Comparison of ENCODE assay signal across 22 mouse cellular contexts in genomic region chr14:20735892-20736390, GRCm38 (mm10). TPM values are rescaled to one million over a fixed set of nuclear protein-coding genes. Genes with fewer than 3 reads are reported as not detected.
DNase-seq lines count a peak whose midpoint lies in the region; ATAC-seq and TF ChIP-seq lines count a peak whose summit lies in the region.
"Had no signal": no experiment of that assay in that cellular context is flagged by ENCODE, and none has a peak within 500 bp of the region (broad histone marks: within the 10 kb centered on the region; RNA-seq: fewer than 3 reads in every experiment).

No protein-coding gene starts in this region.

- ATAC-seq in heart, embryonic 13.5 days (ENCODE audit: extremely low read depth, insufficient number of reproducible peaks, low FRiP score, low TSS enrichment), result no peak
- ATAC-seq in kidney, embryonic 14.5 days (ENCODE audit: low FRiP score, low TSS enrichment), result no peak
- ATAC-seq in stomach, postnatal 0 days (ENCODE audit: low FRiP score, low TSS enrichment), result no peak
- ATAC-seq: forebrain, postnatal 0 days; inflammation-experienced regulatory T-cells, adult 6 months had no signal

- TF ChIP-seq CTCF in gastrocnemius, adult 2 months (IDR thresholded peaks at IDR 0.05), result no peak
- no peak for TF ChIP-seq CTCF in stomach, postnatal 0 days (IDR thresholded peaks at IDR 0.05; ENCODE audit: low read depth)

- H3K27ac ChIP-seq in gastrocnemius, adult 2 months, result peak overlapping the region; percentile 98
- peak overlapping the region; percentile 93 for H3K27ac ChIP-seq in heart, embryonic 13.5 days (replicated peaks)
- no peak overlapping the region for H3K27ac ChIP-seq in kidney, embryonic 14.5 days (ENCODE audit: low read depth, low read length)
- H3K27ac ChIP-seq in stomach, postnatal 0 days (replicated peaks), result 0 out of 2 replicates have a peak overlapping the region, but pooled peaks have one; percentile 65
- H3K27ac ChIP-seq: liver, embryonic 14.5 days; neural tube, embryonic 12.5 days had no signal

- TF ChIP-seq EP300 in stomach, postnatal 0 days (optimal IDR thresholded peaks at IDR 0.05), result no peak

- H3K9me3 ChIP-seq in heart, embryonic 13.5 days, result no peaks in the 10 kb centered on the region
- no peaks in the 10 kb centered on the region for H3K9me3 ChIP-seq in kidney, embryonic 14.5 days (ENCODE audit: control insufficient read depth, low read length)
- no peaks in the 10 kb centered on the region for H3K9me3 ChIP-seq in stomach, postnatal 0 days (ENCODE audit: control insufficient read depth, low read length)
- H3K9me3 ChIP-seq: forebrain, embryonic 10.5 days; lung, embryonic 15.5 days; megakaryocyte, embryonic 14.5 days; neural tube, embryonic 12.5 days had no signal

- peaks cover 74% of the 10 kb centered on the region for H3K36me3 ChIP-seq in heart, embryonic 13.5 days
- peaks cover 35% of the 10 kb centered on the region for H3K36me3 ChIP-seq in kidney, embryonic 14.5 days (ENCODE audit: control insufficient read depth, insufficient read depth, low read length)
- H3K36me3 ChIP-seq in stomach, postnatal 0 days (ENCODE audit: control insufficient read depth, insufficient read depth, low read length), result peaks cover 6% of the 10 kb centered on the region; the same call in 1 of the 2 replicates

- DNase-seq in gastrocnemius, adult 2 months, result no peak
- no peak for DNase-seq in gastrocnemius, postnatal 25 days
- DNase-seq in heart, postnatal 25 days (ENCODE audit: low spot score), result no peak
- peak; percentile 27 for DNase-seq in kidney, adult 11 months
- DNase-seq in stomach, postnatal 0 days (ENCODE audit: low spot score), result no peak
- DNase-seq: adrenal gland, postnatal 10 days; cerebellum, postnatal 14 days; forebrain, postnatal 0 days; kidney, adult 9 months; kidney, postnatal 36 days; lung, postnatal 36 days; midbrain, embryonic 14.5 days; right cerebral cortex, postnatal 14 days; thymus, postnatal 25 days had no signal

- H3K4me1 ChIP-seq in heart, embryonic 13.5 days, result peaks cover 56% of the 10 kb centered on the region
- 0 out of 2 replicates have a peak, but pooled peaks cover 4% of the 10 kb centered on the region for H3K4me1 ChIP-seq in kidney, embryonic 14.5 days (ENCODE audit: control insufficient read depth, insufficient read depth, low read length)
- H3K4me1 ChIP-seq in stomach, postnatal 0 days (replicated peaks; ENCODE audit: control insufficient read depth, insufficient read depth), result peaks cover 3% of the 10 kb centered on the region; the same call in 1 of the 2 replicates

- no peaks in the 10 kb centered on the region for H3K27me3 ChIP-seq in heart, embryonic 13.5 days (replicated peaks)
- no peaks in the 10 kb centered on the region for H3K27me3 ChIP-seq in kidney, embryonic 14.5 days (ENCODE audit: control insufficient read depth, insufficient read depth, low read length)
- H3K27me3 ChIP-seq in stomach, postnatal 0 days (ENCODE audit: control insufficient read depth, insufficient read depth, low read length), result no peaks in the 10 kb centered on the region
- H3K27me3 ChIP-seq: lung, embryonic 15.5 days; megakaryocyte, embryonic 14.5 days; neural tube, embryonic 12.5 days had no signal

- 77% methylated on average over 13 of the region's 13 CpGs for WGBS in heart, embryonic 13.5 days
- 84% methylated on average over 13 of the region's 13 CpGs for WGBS in kidney, embryonic 14.5 days
- WGBS in stomach, postnatal 0 days, result 72% methylated on average over 13 of the region's 13 CpGs

- no peak overlapping the region for H3K4me3 ChIP-seq in gastrocnemius, adult 2 months
- no peak overlapping the region for H3K4me3 ChIP-seq in heart, embryonic 13.5 days
- H3K4me3 ChIP-seq in kidney, embryonic 14.5 days (ENCODE audit: low read length), result no peak overlapping the region
- no peak overlapping the region for H3K4me3 ChIP-seq in stomach, postnatal 0 days (ENCODE audit: low read depth, low read length)
- H3K4me3 ChIP-seq: forebrain, embryonic 10.5 days; lung, embryonic 15.5 days; megakaryocyte, embryonic 14.5 days; neural tube, embryonic 12.5 days had no signal

- H3K9ac ChIP-seq in heart, embryonic 13.5 days, result no peak overlapping the region
- H3K9ac ChIP-seq in kidney, embryonic 14.5 days (ENCODE audit: low read depth, low read length), result no peak overlapping the region
- peak overlapping the region; percentile 2; the same call in 1 of the 2 replicates for H3K9ac ChIP-seq in stomach, postnatal 0 days (ENCODE audit: low read length)
- H3K9ac ChIP-seq: forebrain, postnatal 0 days; liver, embryonic 14.5 days; lung, embryonic 15.5 days; neural tube, embryonic 12.5 days had no signal

- no peak overlapping the region for H3K4me2 ChIP-seq in heart, embryonic 13.5 days
- no peak overlapping the region for H3K4me2 ChIP-seq in kidney, embryonic 14.5 days (replicated peaks; ENCODE audit: low read depth, low read length)
- H3K4me2 ChIP-seq in stomach, postnatal 0 days (replicated peaks; ENCODE audit: low read depth), result no peak overlapping the region
- H3K4me2 ChIP-seq: lung, embryonic 15.5 days; neural tube, embryonic 12.5 days had no signal

- intact Hi-C loops in gastrocnemius, adult 2 months (cut with DNase I), result no loop called here
- intact Hi-C loops in heart, postnatal 25 days (cut with DNase I), result no loop called here

RNA-seq across cellular contexts. Expression of gene Ndst2, which starts 1.6 kb away (rescaled TPM):
- 1 to 10 TPM; 6.2 to 7.1 TPM for total RNA-seq in gastrocnemius, adult 2 months (2021)
- 1 to 10 TPM; 6.0 to 6.6 TPM for total RNA-seq in gastrocnemius, postnatal 25 days (2021)
- polyA plus RNA-seq in heart, embryonic 13.5 days (2015; fragmentation: Nextera tagmentation; extraction: Ambion mirVana), result 13.8 and 14.9 TPM in 2 replicates
- 10 to 100 TPM; 10.0 to 12.6 TPM for total RNA-seq in heart, postnatal 25 days (2021)
- 21.3 and 32.1 TPM in 2 replicates for polyA plus RNA-seq in kidney, embryonic 14.5 days (2014; fragmentation: Nextera tagmentation; extraction: Ambion mirVana)
- 9.6 and 12.0 TPM in 2 replicates for polyA plus RNA-seq in stomach, postnatal 0 days (2015; fragmentation: Nextera tagmentation; extraction: Ambion mirVana)

RNA-seq across cellular contexts. Expression of gene Zswim8, which starts 28.6 kb away (rescaled TPM):
- total RNA-seq in gastrocnemius, adult 2 months (2021), result 10 to 100 TPM; 35.0 to 37.0 TPM
- 10 to 100 TPM; 33.0 to 33.6 TPM for total RNA-seq in gastrocnemius, postnatal 25 days (2021)
- polyA plus RNA-seq in heart, embryonic 13.5 days (2015; fragmentation: Nextera tagmentation; extraction: Ambion mirVana), result 23.0 and 23.4 TPM in 2 replicates
- 10 to 100 TPM; 46.6 to 47.6 TPM for total RNA-seq in heart, postnatal 25 days (2021)
- polyA plus RNA-seq in kidney, embryonic 14.5 days (2014; fragmentation: Nextera tagmentation; extraction: Ambion mirVana), result 30.1 and 32.1 TPM in 2 replicates
- polyA plus RNA-seq in stomach, postnatal 0 days (2015; fragmentation: Nextera tagmentation; extraction: Ambion mirVana), result 13.6 and 13.7 TPM in 2 replicates

RNA-seq across cellular contexts. Expression of gene Chchd1, which starts 33.1 kb away (rescaled TPM):
- total RNA-seq in gastrocnemius, adult 2 months (2021), result 100 to 1,000 TPM; 120 to 152 TPM
- 100 to 1,000 TPM; 110 to 119 TPM for total RNA-seq in gastrocnemius, postnatal 25 days (2021)
- 199 and 200 TPM in 2 replicates for polyA plus RNA-seq in heart, embryonic 13.5 days (2015; fragmentation: Nextera tagmentation; extraction: Ambion mirVana)
- 100 to 1,000 TPM; 120 to 126 TPM for total RNA-seq in heart, postnatal 25 days (2021)
- polyA plus RNA-seq in kidney, embryonic 14.5 days (2014; fragmentation: Nextera tagmentation; extraction: Ambion mirVana), result 218 and 327 TPM in 2 replicates
- 145 and 159 TPM in 2 replicates for polyA plus RNA-seq in stomach, postnatal 0 days (2015; fragmentation: Nextera tagmentation; extraction: Ambion mirVana)

RNA-seq across cellular contexts. Expression of gene Fut11, which starts 41.2 kb away (rescaled TPM):
- total RNA-seq in gastrocnemius, adult 2 months (2021), result 1 to 10 TPM; 1.9 to 3.3 TPM
- 1 to 10 TPM; 2.7 to 4.0 TPM for total RNA-seq in gastrocnemius, postnatal 25 days (2021)
- polyA plus RNA-seq in heart, embryonic 13.5 days (2015; fragmentation: Nextera tagmentation; extraction: Ambion mirVana), result 15.3 and 17.4 TPM in 2 replicates
- 1 to 10 TPM; 6.0 to 7.4 TPM for total RNA-seq in heart, postnatal 25 days (2021)
- polyA plus RNA-seq in kidney, embryonic 14.5 days (2014; fragmentation: Nextera tagmentation; extraction: Ambion mirVana), result 15.1 and 19.9 TPM in 2 replicates
- polyA plus RNA-seq in stomach, postnatal 0 days (2015; fragmentation: Nextera tagmentation; extraction: Ambion mirVana), result 13.0 and 13.7 TPM in 2 replicates

RNA-seq across cellular contexts. Expression of gene Camk2g, which starts 57.9 kb away (rescaled TPM):
- total RNA-seq in gastrocnemius, adult 2 months (2021), result 100 to 1,000 TPM; 162 to 163 TPM
- 100 to 1,000 TPM; 149 to 190 TPM for total RNA-seq in gastrocnemius, postnatal 25 days (2021)
- polyA plus RNA-seq in heart, embryonic 13.5 days (2015; fragmentation: Nextera tagmentation; extraction: Ambion mirVana), result 55.0 and 60.2 TPM in 2 replicates
- total RNA-seq in heart, postnatal 25 days (2021), result 10 to 100 TPM; 50.4 to 59.5 TPM
- 33.6 and 50.2 TPM in 2 replicates for polyA plus RNA-seq in kidney, embryonic 14.5 days (2014; fragmentation: Nextera tagmentation; extraction: Ambion mirVana)
- 35.0 and 38.6 TPM in 2 replicates for polyA plus RNA-seq in stomach, postnatal 0 days (2015; fragmentation: Nextera tagmentation; extraction: Ambion mirVana)
